Mouse (Mus musculus) heart, postnatal 4 days (tissue): ENCODE results near the gene 6030498E09Rik. TPM values are rescaled to one million over a fixed set of nuclear protein-coding genes. Genes with fewer than 3 reads are reported as not detected.

Experiments
- DNase-seq: peaks from one replicate; pipeline ENCODE4 v3.0.0; 2021
- microRNA-seq, 2 experiments: library from miRNA; unstranded; fragments of <30 nt; microRNA quantifications; one replicate each; pipeline ENCODE4 v1.2.0; 2021 to 2022
- total RNA-seq, 2 experiments: library from RNA; stranded (reverse); gene quantifications; 2 replicates each; pipeline ENCODE4 v1.2.3; 2021

Gene 6030498E09Rik
- total RNA-seq: under 1 TPM in 1 of 2 experiments, not detected in 1; 0.20 TPM

DNA sequence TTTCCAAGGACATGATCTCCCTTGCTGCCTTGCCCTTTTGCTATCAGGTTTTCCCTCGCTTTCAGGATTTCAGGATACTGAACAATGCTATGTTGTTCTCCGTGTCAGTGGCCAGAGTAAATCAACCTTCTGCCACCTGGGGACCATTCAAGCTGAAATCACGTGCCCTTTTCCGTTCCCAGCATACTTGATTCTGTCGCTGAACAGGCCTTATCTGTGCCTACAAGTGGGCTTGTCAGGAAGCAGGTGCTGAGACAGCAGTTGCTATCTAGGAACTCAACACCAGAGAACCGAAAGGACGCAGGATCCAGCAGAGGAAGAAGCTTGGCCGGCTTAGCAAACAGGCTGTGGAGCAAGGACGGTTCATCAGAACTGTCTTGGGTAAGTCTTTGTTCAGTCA lies at the start of gene 6030498E09Rik:
6030498E09Rik (plus strand) TSS at position 194 of the 400 bp plus-strand sequence.
- DNase-seq: peak; percentile 25

DNA sequence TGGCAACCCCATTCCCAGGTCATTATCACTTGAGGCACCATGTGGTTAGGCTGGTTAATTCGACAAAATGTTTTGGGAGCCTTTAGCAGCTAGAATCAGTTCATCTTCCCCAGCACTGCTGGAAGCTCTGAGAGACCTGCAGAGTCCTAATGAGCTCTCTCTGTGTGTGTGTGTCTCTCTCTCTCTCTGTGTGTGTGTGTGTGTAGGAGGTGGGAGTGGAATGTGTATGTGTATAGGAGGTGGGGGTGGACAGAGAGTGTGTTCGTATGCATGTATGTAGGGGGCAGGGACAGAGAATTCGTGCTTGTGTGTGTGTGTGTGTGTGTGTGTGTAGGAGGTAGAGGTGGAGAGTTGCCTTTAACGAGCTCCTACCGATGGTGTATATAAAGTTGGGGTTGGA lies 42.4 kb upstream of the 6030498E09Rik start:
- DNase-seq: no peak

DNA sequence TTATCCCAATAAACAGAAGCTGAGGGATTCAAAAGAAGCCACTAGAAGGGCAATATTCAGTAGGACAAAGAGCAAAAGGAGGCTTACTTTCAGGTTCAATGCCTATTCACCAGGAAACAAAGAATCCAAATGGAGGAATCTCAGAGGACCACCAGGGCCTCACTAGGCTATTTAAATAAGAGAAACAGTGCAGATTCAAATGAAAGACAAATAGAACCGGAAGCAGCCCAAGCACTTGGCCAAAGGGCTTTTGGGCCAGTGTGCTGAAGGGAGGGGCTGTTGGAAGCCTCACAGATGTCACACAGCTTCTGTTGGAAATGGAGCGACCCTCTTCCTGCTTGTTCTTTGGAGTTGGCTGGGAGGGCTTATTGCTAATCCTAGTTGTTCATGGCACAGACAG lies 41.8 kb upstream of the 6030498E09Rik start:
- DNase-seq: no peak

DNA sequence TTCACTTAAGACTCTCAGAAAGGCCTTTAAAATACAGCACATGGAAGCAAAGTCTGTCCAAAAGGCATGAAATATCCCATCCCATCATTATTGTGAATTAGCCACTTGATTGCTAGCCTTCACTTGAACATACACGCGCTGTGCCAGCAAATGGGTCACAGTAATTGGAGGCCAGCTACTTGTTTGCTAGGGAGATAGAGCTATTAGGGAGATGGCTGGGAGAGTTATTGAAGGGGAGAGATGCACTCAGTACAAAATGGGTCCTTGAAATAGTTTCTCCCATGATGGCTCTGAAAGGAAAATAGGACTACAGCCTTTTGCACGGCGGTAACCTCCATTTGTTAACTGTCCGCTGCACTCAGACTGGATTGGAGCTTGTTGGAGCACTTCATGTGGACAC lies 38.8 kb upstream of the 6030498E09Rik start:
- no peak for DNase-seq

DNA sequence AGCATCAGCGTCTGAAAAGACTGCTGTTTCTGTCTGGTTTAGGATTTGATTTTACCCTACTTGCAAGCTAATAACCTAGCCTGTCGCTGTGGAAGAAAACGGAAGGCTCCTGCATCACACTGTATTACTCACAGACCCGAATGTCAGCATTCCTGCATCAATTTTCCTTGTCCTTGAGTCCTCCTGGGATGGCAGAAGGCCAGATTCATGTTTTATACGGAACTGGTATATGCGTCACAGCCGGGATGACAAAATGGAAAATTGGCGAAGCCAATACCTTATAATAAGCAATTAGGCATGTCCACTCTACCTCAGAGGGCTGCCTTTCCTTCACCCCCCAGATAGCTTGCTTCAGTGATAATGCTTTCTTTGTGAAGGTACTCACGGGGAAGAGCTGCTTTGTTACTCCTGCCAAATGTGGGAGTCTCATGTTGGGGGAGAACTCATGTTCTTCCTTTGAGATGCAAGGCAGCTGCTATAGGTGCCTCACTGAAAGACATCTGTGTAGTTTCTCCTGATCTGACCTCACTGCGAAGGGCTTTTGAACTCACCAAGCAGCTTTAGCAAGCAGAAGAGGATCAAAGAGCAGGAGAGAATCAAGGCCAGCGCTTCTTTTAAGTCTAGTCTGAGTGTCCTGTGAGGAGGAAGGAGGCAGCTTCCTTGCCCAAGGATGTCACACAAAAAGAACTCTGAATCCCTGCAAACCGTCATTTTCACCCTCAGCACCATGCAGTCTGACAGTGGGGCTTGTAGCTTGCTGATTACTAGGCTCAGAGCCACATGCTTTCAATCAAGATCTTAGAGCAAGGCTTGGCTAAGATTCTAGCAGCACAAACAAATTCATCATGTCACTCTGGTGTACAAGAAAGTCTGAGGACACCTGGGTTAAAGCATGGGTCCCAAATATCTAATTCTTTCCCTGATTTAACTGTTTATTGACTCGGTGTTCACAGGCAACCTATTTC lies 37.3 kb upstream of the 6030498E09Rik start:
- DNase-seq: peak; percentile 12

DNA sequence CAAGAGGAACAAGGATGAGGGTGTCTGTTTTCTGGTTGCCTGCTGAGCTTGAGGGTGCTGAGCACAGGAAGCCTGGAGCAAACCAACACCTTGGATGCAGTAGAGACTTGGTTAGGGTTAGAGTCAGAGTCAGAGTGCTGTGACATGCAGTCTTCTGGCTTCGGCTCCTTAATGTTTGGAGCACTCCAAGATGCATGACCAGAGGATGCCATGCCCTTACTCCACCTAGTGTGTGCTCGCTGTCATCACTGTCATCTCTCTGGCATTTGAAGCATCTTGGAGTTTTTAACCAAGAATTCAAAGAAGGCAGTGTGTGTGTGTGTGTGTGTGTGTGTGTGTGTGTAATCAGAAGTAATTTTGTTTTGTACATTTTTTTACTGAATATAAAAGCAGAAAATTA lies 1.0 kb upstream of the 6030498E09Rik start:
- no peak for DNase-seq

DNA sequence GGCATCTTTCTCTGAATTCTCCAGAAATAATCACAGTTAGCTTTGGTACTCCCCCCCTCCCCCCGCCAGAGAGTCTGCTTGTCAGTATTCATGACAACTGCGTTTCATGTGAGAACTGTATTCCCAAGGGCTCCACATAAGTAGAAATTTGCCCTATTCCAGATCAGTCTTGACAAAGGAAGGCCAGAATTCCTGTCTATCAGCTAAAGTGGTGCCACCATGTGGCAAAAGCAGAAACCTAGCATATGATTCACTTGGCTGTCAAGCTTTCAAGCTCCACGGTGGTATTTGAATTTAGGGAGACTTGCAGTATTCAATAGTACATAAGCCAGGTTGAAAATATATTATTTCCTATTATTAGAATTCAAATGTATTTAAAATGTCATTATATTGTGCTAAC lies 585 bp upstream of the 6030498E09Rik start:
- peak; percentile 17 for DNase-seq

DNA sequence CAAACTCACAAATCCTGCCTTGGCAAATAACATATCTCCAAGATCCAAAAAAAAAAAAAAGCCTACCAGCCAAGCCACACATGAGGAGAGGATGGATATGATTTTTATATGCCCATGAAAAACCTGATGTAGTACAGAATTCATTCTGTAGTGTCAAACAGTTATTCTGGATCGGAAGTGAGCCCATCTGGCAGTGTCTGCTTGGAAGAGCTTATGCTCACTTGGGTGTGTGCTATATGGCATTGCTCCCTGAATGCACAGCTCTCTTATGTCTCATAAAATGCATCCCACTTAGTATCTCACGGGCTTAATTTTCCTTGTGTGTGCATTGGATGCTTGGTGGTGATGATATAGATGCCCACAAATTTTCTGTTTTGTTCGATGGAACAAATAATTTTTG lies 21.9 kb downstream of the 6030498E09Rik start:
- no peak for DNase-seq

DNA sequence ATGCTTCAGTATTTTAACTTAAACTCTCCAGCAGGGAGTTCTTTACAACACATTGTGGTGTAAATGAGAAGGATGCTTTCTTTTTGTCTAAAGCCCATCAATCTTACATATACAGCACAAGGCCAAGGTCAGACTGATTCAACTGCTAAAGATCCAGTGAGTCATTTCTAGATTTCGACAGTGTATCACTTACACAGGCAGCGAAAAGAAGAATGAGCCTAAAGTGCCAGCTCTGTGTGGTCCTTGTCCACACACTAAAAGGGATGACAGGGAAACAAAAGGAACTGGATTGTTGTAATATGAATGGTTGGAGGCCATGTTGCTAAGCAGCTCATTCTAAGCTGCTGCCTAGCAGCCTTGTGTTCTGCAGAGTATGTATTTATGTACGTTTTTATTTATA lies 41.5 kb downstream of the 6030498E09Rik start:
- DNase-seq: no peak

DNA sequence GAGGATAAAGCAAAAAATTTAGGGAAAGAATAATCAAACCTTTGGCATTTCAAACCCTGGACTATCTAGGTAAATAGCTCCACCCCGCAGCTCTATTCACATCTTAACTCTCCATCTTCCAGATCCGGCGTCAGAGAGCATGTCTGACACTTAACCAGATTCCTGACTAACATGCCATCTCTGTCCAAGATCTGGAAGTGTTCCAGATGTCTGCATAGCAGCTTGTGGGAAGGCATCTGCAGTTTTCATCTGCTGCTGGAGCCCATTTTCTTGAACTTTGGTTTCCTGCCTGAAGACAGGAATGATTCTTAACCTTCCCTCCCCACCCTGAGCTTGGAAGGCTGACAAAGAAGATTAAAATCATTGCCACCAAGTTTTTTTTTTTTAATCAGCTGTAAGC lies 44.4 kb downstream of the 6030498E09Rik start:
- no peak for DNase-seq

DNA sequence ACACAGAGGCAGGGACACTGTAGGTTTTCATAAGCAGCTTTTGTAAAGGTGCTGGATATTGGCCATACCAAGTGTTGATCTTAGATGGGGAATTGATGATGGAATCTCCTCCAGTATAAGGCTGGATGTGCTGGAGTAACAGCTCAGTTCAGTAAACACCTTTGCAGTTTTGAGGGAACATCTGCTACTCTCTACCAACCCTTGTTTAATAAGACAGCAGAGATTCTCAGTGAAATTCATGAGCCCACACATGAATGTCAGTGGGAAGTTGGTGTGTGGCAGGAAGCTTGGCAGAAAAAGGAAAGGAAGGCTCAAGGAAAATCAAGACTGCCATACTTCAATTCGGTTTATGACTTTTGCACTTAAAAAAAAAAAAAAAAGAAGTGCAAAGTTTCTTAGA lies 186.1 kb downstream of the 6030498E09Rik start:
- no peak for DNase-seq

DNA sequence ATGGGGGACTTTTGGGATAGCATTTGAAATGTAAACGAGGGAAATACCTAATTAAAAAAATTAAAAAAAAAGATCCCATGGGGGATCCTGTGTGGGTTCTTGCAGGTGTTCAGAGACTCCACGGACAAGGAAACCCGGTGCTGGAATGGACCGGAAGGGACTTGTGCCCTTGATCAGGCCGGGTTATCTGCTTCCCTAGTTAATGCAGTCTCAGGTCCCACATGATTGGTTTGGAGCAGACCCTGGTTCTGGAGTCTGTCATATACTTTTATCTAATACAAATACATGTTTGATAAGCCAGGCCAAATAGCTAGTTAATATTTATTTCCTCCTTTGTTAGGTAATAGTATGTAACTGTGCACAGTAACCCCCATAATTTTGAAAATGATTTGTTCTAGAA lies 223.8 kb downstream of the 6030498E09Rik start:
- DNase-seq: no peak

Small RNAs within 50 kb of the gene (microRNA-seq; reads per million reads assigned to microRNA genes)
- 0 reads per million in 2 experiments for gene Gm25642

Other genes with a start within 250 kb of the 6030498E09Rik start
- gene Cul4b, start 196.5 kb upstream of the 6030498E09Rik start, total RNA-seq: 10 to 100 TPM; 19.3 to 19.5 TPM
- gene Mcts1, start 172.1 kb upstream of the 6030498E09Rik start, total RNA-seq: 10 to 100 TPM; 38.9 to 40.9 TPM
- gene C1galt1c1, start 137.6 kb upstream of the 6030498E09Rik start, total RNA-seq: 10 to 100 TPM in 1 of 2 experiments, 1 to 10 TPM in 1; 8.6 to 10.1 TPM